Mouse (Mus musculus): ENCODE results near the gene Plxnb2. TPM values are rescaled to one million over a fixed set of nuclear protein-coding genes. Genes with fewer than 3 reads are reported as not detected.

The Plxnb2 gene
- polyA plus RNA-seq (2015; fragmentation: Nextera tagmentation; extraction: Ambion mirVana): 19.0 and 19.4 TPM in 2 replicates

GRCm38 (mm10) chr15:89180571-89181229, at the start of gene Plxnb2:
Plxnb2 (minus strand) TSS chr15:89180788.
- no peak for DNase-seq (ENCODE audit: low spot score)

GRCm38 (mm10) chr15:89215611-89216233, 35.1 kb upstream of the Plxnb2 start:
- no peak for DNase-seq (ENCODE audit: low spot score)

GRCm38 (mm10) chr15:89214953-89215352, 34.4 kb upstream of the Plxnb2 start:
- DNase-seq (ENCODE audit: low spot score): no peak

GRCm38 (mm10) chr15:89213517-89213916, 32.9 kb upstream of the Plxnb2 start:
- no peak for DNase-seq (ENCODE audit: low spot score)

DNA sequence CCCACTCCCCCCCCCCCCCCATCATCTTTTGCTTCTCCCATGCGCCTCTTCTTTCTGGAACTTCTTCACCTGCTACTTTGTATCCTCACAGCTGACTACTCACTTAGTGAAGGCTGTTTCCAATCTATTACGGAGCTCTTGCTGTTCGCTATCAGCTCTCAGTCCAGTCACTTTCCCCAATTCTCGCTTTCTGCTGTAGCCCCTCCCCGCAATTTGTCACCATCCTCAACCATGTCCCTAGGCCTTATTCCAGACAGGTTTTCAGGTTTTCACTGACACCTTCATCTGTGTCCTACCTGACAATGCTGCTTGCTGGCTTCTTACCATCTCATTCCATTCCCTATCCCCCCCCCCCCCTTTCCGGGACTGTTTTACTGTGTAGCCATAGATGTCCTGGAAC, 31.9 kb upstream of the Plxnb2 start:
- no peak for DNase-seq (ENCODE audit: low spot score)

- no peak for DNase-seq (ENCODE audit: low spot score)
Measured at GRCm38 (mm10) chr15:89211716-89212461, 31.3 kb upstream of the Plxnb2 start.

DNA sequence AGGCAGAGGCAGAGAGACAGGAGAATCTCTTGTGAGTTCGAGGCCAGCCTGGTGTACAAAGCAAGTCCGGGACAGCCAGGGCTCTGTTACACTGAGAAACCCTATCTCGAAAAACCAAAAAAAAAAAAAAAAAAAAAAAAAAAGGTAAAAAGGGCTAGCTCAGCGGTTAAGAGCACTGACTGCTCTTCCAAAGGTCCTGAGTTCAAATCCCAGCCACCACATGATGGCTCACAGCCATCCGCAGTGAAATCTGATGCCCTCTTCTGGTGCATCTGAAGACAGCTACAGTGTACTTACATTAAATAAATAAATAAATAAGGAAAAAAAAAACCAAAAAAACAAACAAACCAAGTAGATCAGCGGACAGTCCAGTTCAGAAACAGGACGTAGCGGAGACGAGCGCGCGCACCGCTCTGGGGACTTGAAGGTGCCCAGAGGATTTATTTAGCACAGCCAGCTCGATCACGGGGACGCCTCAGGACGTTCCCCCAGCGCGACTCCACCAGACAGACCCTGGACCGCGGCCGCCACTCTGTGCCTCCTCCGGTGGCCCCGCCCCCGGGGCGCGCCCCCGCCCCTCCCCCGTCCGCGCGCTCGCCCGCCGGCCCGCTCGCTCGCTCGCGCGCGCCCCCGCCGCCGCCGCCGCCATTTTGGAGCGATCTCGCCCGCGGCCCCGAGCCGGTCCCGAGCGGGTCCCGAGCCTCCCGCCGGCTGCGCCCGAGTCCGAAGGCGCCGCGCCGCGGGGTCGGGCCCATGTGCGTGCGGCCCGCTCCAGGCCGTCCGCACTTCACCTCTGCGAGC, 30.5 kb upstream of the Plxnb2 start, which contains the start of gene Ppp6r2:
Gene Ppp6r2 (plus strand): TSS at position 639 of the 801 bp plus-strand sequence.
- DNase-seq (ENCODE audit: low spot score): peak; percentile 83

GRCm38 (mm10) chr15:89209886-89210761, 29.5 kb upstream of the Plxnb2 start:
- peak; percentile 88 for DNase-seq (ENCODE audit: low spot score)

- DNase-seq (ENCODE audit: low spot score): no peak
Measured at GRCm38 (mm10) chr15:89207457-89207856, 26.9 kb upstream of the Plxnb2 start.

DNA sequence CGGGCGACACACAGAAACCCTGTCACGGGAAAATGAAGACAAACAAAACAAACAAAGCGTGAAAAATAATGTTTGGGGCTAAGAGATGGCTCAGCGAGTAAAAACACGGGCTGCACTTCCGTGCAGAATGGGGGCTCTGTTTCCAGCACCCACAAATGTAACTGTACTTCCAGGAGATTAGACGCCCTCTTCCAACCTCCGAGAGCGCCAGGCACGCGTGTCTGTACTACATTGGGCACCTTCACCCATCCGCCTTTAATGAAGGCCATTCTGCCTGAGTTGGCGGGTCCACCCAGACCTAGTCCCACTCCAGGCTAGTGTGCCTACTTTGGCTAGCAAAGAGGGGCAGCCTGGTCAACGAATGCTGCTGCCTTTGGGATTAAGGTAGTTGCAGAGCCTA, 16.5 kb upstream of the Plxnb2 start:
- no peak for DNase-seq (ENCODE audit: low spot score)

GRCm38 (mm10) chr15:89196313-89196706, 15.7 kb upstream of the Plxnb2 start, which contains the start of gene Dennd6b:
Dennd6b (minus strand) TSS chr15:89196496.
- peak; percentile 98 for DNase-seq (ENCODE audit: low spot score)

DNA sequence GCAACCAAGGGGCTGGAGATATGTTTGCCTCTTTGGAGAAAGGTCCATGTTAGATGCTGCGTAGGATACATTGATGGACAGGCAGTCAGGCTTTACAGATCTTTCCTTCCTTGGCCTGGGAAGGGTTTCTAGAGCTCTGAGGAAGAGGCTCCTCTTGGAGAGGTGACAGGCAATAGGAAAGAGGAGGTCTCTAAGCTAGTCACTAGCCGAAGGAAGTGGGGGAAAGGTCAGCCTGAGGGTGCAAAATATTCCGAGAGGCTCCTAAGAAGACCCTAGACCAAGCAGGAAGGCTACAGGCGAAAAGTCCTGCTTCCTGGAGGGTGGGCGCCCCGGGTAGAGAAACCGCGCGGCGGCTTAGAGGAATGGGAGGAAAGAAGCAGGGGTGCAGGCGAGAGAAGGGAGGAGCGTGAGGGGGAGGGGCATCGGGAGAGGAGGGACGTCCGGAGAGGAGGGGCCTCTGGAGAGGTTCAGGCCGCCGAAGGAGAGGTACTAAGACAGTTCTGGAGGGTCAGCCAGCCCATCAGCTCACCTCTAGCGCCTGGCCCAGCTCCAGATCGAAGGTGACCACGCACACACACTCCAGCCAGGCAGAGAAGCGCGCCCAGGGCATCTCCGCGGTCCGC, 15.2 kb upstream of the Plxnb2 start:
- DNase-seq (ENCODE audit: low spot score): peak; percentile 81

GRCm38 (mm10) chr15:89195261-89195681, 14.7 kb upstream of the Plxnb2 start:
- DNase-seq (ENCODE audit: low spot score): peak; percentile 18

- no peak for DNase-seq (ENCODE audit: low spot score)
Measured at GRCm38 (mm10) chr15:89184937-89185227, 4.3 kb upstream of the Plxnb2 start.

DNA sequence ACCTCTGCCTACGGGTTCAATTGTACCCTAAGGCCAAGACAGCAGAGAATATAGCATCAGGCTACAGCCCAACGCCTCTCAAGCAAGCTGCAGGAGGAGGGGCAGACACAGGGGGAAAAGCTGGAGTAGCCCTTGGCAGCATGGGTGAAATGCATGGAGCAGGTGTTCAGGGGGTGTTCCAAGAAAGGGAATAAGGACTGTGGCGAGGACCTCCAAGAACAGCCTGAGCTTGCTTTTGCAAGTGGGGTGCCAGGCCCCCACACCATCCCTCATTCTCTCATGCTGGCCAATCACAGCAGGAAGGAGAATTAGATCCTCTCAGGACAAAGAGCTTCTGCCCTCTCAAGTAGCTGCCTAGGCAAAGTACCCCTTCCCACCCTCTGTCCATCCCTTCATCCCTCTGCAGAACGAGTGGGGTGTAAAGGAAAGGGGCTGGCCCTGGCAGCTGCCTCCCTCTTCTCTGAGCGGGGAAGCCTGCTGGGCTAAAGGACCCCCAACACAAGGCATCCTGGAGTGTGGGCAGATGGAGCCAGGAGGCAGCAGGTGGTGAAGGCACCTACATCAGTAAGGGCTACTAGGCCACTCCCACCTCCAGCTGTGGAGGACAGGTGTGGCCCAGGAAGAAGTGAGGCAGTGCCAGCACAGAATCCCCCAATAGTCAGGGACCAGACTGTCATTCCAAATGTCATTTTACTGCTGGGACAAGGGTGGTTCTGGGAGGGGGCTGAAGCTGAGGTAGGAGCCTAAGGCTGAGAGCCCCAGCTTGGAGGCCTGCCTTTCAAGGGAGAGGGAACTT, 3.8 kb upstream of the Plxnb2 start:
- no peak for DNase-seq (ENCODE audit: low spot score)

- no peak for DNase-seq (ENCODE audit: low spot score)
Measured at GRCm38 (mm10) chr15:89182842-89183241, 2.3 kb upstream of the Plxnb2 start.

- DNase-seq (ENCODE audit: low spot score): no peak
Measured at GRCm38 (mm10) chr15:89182328-89182741, 1.7 kb upstream of the Plxnb2 start.

- no peak for DNase-seq (ENCODE audit: low spot score)
Measured at GRCm38 (mm10) chr15:89181561-89182270, 1.1 kb upstream of the Plxnb2 start.

Measured in thymus, postnatal 0 days (tissue).